Mouse (Mus musculus): Measurements from ENCODE around the gene Tmem9.

- peak; percentile 46; the same call in 1 of the 2 replicates for TF ChIP-seq CTCF (IDR thresholded peaks at IDR 0.05; ENCODE audit: extremely low read depth, insufficient read length, insufficient replicate concordance, low read depth, low read length)
- no peak for TF ChIP-seq POLR2A (IDR thresholded peaks at IDR 0.05; ENCODE audit: low read depth, low read length)
Measured at GRCm38 (mm10) chr1:136051465-136051864, 43.5 kb downstream of the Tmem9 start.
